Mouse (Mus musculus) kidney, adult 11 months (tissue): ENCODE results near the gene Fam107a.

Experiments used
- DNase-seq: peaks from one replicate; pipeline ENCODE4 v3.0.0; 2022

Fam107a gene

GRCm38 (mm10) chr14:8255076-8255729 lies 62.6 kb downstream of the Fam107a start:
- DNase-seq: peak; percentile 65

- DNase-seq: no peak
Observed at GRCm38 (mm10) chr14:8251330-8251885, 66.4 kb downstream of the Fam107a start.

- no peak for DNase-seq
Observed at GRCm38 (mm10) chr14:8250141-8250871, 67.5 kb downstream of the Fam107a start.

- no peak for DNase-seq
Observed at GRCm38 (mm10) chr14:8249206-8249605, 68.6 kb downstream of the Fam107a start.

- DNase-seq: no peak
Observed at GRCm38 (mm10) chr14:8246878-8247277, 70.9 kb downstream of the Fam107a start.
